Mouse (Mus musculus) R1 (cell line): ENCODE measurements around the gene Wnt3a.

Experiments used
- DNase-seq: peaks from one replicate; pipeline ENCODE4 v3.0.0-alpha.2; 2018; ENCODE audit warnings: low read depth, low spot score

The Wnt3a gene

DNA sequence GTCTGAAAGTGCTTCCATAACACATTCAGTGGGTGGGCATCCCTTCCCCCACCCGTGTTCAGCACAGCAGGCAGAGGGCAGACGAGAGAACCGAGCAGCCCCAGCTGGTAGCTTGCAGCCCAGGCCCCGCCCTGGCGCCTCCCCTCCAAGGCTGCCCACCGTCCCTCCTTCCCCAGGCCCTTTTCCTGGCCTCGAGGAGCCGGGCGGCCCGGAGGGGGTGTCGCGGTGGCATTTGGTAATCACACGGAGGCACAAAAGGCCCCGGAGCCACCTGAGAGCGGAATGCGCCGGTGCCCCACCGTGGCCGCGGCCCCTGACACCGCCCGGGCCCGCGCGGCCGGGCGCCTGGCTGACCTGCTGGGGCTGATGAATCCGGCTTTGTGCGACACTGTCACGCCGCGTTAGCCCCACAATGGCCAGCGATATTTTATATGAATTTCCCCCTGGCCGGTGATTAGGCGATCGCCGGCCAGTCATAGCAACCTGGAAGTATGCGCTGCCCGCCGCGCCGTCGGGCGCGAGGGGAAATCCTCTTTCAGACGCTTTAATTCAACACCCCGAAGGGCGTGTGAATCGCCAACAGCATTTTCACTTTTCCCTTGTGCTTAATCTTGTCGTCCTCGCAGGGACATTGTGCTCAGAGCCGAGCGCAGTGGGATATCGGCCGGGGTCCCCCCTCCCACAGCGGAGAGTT, 26.5 kb downstream of the Wnt3a start:
- no peak for DNase-seq

DNA sequence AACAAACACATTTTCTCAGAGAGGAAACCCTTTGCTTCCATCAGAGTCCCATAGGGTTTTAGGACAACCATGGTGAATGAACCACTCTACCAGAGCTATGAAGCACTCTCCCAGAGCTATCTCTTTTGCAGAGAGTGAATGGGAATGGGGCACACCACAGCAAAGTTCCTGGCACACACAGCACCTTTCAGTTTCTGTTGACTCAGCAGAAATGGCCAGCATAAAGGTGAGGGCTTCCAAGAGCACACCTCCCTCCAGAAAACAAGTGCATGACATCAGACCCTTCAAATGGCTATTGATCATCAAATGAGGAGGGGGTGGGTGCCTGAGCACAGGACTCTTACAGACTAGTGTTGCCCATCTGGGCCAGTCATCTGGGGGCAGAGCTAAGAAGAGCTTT, 28.2 kb downstream of the Wnt3a start:
- DNase-seq: no peak

- no peak for DNase-seq
Measured at GRCm38 (mm10) chr11:59260706-59261493, 29.7 kb downstream of the Wnt3a start.

DNA sequence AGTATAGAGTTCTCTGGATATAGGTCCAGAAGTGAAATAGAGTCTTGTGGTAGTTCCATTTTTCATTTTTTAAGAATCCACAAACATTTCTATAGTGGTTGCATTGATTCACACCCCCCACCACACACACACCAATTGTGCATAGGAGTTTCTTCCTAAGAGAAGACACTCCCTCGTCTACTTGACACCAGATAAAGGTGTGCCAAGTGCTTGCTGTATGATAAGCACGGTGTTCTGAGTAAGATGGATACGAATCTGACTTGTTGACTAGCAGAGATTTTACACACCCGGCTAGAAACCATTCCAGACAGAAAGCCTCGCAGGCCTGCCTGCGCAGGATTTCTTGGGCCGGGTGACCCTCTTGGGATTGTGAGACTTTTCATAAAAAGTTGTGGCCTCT, 30.9 kb downstream of the Wnt3a start:
- DNase-seq: no peak

DNA sequence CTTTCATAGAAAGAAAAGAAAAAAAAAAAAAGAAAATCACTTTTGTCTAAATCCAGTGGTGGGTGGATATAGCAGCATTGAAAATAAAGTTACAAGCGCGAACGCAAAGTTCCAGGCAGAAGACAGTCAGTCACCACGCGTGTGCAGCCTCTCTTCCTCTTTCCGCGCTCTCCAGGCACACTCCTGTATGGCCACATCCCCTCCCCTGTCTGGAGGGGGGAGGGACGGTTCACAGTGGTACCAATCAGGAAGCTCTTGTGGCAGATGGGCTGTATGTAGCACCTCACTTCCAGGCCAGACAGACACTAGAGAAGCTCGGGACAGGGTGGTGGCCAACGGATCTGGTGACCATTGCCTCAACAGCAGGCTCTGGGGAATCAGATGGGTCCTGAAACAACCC, 42.5 kb downstream of the Wnt3a start:
- no peak for DNase-seq

- DNase-seq: peak; percentile 39
Measured at GRCm38 (mm10) chr11:59243856-59244255, 46.7 kb downstream of the Wnt3a start.

GRCm38 (mm10) chr11:59241841-59242240, 48.7 kb downstream of the Wnt3a start:
- no peak for DNase-seq

- no peak for DNase-seq
Measured at GRCm38 (mm10) chr11:59239796-59240195, 50.8 kb downstream of the Wnt3a start.

- no peak for DNase-seq
Measured at GRCm38 (mm10) chr11:59239428-59239785, 51.1 kb downstream of the Wnt3a start.

DNA sequence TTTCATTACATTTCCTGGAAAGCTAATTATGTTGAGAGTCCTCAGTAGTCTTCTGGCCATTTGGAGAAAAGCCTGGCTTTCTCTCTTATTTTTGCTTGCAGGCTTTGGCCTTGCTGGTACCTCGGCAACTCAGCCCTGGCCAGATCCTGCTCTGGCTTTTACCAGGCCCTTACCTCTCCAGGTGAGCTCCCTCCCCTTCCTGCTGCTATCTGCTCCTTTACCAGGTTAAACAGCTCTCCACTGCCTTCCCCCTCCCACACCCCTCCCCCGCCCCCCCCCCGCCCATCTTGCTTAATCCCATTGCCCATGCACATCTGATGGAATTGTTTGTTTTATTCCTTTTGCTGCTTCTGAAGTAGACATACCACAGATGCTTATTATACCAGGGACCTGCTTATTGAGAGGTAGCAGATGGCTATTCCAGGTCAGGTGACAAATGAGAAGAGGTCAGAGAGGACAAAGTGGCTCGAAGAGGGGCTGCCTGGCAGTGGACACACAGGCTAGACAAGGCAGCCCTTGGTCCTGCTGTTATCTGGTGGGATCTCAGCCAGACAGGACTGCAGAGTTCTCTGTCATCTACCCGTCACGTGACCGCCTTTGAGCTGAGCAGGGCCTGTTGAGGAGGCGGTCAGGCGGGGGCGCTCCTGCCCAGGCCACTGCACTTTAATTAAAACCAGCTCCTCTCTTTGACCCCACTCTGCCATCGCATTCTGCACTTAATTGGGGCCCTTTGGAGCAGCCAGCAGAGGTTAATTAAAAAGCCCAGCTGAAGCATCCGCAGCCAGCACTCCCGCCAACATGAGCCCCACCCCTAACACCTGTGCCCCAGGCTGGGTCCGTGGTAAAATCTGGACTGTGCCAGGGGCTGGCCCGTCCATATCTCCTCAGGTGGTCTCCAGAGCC, 51.8 kb downstream of the Wnt3a start:
- DNase-seq: peak; percentile 33

DNA sequence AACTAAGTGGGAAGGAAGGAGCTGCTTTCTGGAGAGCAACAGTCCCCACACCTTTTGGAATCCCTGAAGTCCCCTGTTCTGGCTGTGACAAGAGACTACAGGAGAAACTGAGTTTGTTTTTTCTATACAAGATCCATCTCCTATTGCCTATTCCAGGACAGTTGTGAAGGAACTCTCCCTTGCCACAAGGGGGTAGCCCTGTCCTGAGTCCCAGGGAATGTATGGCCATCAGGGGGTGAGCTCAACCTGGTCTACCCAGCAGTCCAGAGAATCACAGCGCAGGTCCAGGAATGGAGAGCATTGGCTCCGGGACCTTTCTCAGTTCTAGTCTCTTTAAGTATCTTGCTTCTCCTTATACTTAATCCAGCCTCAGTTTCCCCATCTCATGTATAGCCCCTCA, 57.8 kb downstream of the Wnt3a start:
- peak; percentile 23 for DNase-seq

- peak; percentile 81 for DNase-seq
Measured at GRCm38 (mm10) chr11:59230144-59230760, 60.3 kb downstream of the Wnt3a start.

DNA sequence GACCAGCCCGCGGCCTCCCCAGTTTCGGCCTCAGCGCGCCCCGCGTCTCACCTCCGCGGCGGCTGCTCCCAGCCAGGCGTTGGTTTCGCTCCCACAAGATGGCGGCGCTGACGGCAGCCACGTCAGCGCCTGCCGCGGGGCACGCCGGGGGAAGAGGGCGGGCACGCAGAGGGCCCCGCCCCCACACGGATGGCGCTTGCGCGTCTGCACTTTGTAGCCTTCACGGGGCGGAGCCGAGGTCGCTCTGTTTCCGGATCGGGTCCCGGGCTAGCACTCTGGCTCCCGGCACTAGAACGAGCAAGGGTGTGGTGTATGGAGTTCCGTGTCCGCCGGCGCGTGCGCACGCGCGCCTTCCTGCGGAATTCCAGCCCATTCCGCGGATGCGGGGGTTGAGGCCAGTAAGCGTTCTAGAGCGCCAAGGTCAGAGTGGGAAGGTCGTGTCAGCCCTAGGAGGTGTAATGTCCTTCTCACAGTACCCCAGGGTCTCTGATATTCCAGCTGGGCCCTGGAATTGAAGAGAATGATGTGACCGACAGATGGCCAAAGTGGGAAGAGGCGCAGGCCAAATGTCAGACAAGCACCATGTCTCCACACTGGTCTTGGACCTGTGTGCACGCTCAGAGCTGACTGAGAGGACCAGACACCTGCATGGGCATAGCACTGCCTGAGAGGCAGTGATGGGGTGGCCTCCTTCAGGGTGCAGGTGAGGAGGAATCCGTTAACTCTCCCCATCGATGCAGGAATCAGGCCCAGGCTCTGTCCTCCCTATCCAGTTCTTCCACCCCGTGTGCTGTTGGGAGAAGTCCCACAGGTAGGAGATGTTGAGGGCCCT, 62.2 kb downstream of the Wnt3a start, which contains the start of gene Arf1:
Gene Arf1 (minus strand): TSS at position 149 of the 832 bp plus-strand sequence.
- peak; percentile 98 for DNase-seq

- DNase-seq: no peak
Measured at GRCm38 (mm10) chr11:59227604-59228121, 62.9 kb downstream of the Wnt3a start.

DNA sequence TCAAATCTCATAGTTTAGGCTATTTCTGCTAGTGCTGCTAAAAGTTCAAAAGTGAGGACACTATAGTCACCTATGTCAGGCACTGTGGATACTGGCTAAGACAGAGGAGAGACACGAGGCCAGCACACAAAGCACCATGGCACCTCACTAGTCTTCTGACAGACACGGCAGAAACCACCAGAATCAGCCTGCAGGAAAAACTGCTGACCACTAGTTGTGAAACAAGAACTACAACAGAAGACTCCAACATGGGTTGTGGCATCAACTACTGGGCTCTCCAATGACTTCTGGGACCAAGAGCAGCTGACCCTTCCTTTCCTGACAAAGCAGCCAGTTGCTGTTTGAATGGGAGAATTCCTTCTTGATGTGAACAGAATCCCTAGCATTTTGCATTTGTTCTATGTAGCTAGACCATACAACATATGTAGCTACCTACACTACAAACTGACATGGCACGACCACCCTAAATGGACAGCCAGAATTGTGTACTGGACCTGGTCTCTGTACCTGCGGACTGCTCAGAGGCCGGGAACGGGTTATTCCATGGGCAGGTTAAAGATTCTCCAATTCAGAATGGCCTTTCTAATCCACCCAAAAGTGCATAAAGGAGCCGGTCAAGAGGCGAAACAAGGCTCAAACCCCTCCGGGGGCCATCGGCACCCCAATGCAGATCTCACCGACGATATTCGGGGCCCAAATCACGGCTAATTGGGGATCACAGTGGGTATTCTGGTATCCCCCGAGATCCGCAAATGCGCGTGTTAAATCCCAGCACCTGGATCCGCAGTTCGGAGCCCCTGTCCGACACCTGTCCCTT, 63.6 kb downstream of the Wnt3a start:
- no peak for DNase-seq

- no peak for DNase-seq
Measured at GRCm38 (mm10) chr11:59226251-59226650, 64.3 kb downstream of the Wnt3a start.

GRCm38 (mm10) chr11:59225167-59225566, 65.4 kb downstream of the Wnt3a start:
- no peak for DNase-seq

DNA sequence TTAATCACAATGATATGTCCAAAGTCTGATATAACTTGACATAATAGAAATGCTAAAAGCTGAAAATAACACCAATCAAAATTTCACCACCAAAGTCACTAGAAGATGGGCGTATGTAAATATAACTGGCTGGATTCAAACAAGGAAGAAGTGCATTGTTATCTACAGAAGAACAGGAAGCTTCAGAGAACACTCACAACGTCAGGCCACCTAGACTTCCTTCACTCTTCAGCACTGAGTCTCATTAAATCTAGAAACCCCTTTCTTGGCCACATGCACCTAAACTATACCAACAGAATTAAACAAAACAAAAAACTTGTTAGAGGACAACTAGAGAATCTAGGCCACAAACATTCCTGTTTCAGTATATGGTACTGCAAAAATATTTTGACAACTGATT, 66.1 kb downstream of the Wnt3a start:
- no peak for DNase-seq

- no peak for DNase-seq
Measured at GRCm38 (mm10) chr11:59224025-59224424, 66.5 kb downstream of the Wnt3a start.

GRCm38 (mm10) chr11:59222306-59222705, 68.2 kb downstream of the Wnt3a start:
- no peak for DNase-seq
